Mouse (Mus musculus): ENCODE results near the gene Gemin7.

- TF ChIP-seq CTCF (conservative IDR thresholded peaks at IDR 0.05 in 1 of 2, IDR thresholded peaks at IDR 0.05 in 1 of 2; ENCODE audit: low read depth in 2 of 2, low read length in 2 of 2) (no peak), EP300 (IDR thresholded peaks at IDR 0.05; ENCODE audit: low read length) (peak; percentile 90), PAX5 (IDR thresholded peaks at IDR 0.05; ENCODE audit: low read length) (no peak)
Observed at GRCm38 (mm10) chr7:19577877-19578414, 551 bp upstream of the Gemin7 start.

All from CH12.LX (cell line).